Mouse (Mus musculus): ENCODE measurements around the gene Cops3. TPM values are rescaled to one million over a fixed set of nuclear protein-coding genes. Genes with fewer than 3 reads are reported as not detected.

The Cops3 gene
- polyA plus RNA-seq, 1 experiment = 65.7 TPM

DNA sequence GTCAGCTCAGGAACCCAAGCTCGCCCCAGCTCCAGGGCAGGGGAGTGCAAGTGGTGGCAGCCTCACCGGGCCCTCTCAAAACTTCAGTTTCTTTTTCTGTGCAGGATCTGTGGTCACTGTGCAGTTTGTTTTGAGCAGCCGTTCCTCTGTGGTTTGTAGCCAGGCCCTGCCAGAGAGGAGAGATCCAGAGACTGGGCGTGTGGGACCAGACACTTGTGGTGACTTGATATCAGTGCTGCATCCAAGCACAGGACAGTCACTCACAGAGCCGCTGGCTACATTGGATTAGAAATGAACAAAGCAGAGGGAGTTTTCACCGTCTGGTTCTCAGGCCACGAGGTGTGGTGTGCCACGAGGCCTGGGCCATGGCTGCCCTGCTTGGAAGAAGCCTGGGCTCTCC lies 32.5 kb upstream of the Cops3 start:
- no peaks in the 10 kb centered on the region for H3K27me3 ChIP-seq (ENCODE audit: control insufficient read depth, insufficient read depth, insufficient read length)
- no peak overlapping the region for H3K4me3 ChIP-seq
- TF ChIP-seq REST (IDR thresholded peaks at IDR 0.05; ENCODE audit: insufficient read depth, insufficient read length) = no peak
- TF ChIP-seq TCF3 (IDR thresholded peaks at IDR 0.05; ENCODE audit: insufficient read length, low read depth) = no peak
- no peak for TF ChIP-seq USF1 (IDR thresholded peaks at IDR 0.05; ENCODE audit: low read depth)
- TF ChIP-seq SRF (IDR thresholded peaks at IDR 0.05; ENCODE audit: control insufficient read depth, insufficient read length, low read depth) = no peak
- TF ChIP-seq MYOD1 (IDR thresholded peaks at IDR 0.05; ENCODE audit: control insufficient read depth in 1 of 3, insufficient read length in 2 of 3, low read depth in 2 of 3) = no peak
- TF ChIP-seq TCF12 (IDR thresholded peaks at IDR 0.05; ENCODE audit: insufficient read depth, poor library complexity, severe bottlenecking) = no peak
- TF ChIP-seq MAX (IDR thresholded peaks at IDR 0.05; ENCODE audit: low read depth) = no peak
- no peak for TF ChIP-seq CEBPB (IDR thresholded peaks at IDR 0.05; ENCODE audit: insufficient read depth, poor library complexity, severe bottlenecking)
- no peak for TF ChIP-seq POLR2AphosphoS2 (IDR thresholded peaks at IDR 0.05; ENCODE audit: insufficient read length, low read depth)
- no peak for TF ChIP-seq POLR2A (IDR thresholded peaks at IDR 0.05; ENCODE audit: insufficient read length, low read depth)
- no peak for TF ChIP-seq MYOG (IDR thresholded peaks at IDR 0.05; ENCODE audit: control insufficient read depth in 1 of 3, insufficient read depth in 1 of 3, insufficient read length in 2 of 3, low read depth in 2 of 3)
- TF ChIP-seq E2F4 (IDR thresholded peaks at IDR 0.05; ENCODE audit: insufficient read depth) = no peak
- H3K36me3 ChIP-seq (ENCODE audit: control insufficient read depth, insufficient read depth) = peaks cover 10% of the 10 kb centered on the region
- H3K79me2 ChIP-seq (ENCODE audit: control insufficient read depth, insufficient read depth) = no peaks in the 10 kb centered on the region
- H3K4me2 ChIP-seq (ENCODE audit: low read depth) = no peak overlapping the region
- no peak overlapping the region for H3ac ChIP-seq (ENCODE audit: control insufficient read depth, insufficient read length)

DNA sequence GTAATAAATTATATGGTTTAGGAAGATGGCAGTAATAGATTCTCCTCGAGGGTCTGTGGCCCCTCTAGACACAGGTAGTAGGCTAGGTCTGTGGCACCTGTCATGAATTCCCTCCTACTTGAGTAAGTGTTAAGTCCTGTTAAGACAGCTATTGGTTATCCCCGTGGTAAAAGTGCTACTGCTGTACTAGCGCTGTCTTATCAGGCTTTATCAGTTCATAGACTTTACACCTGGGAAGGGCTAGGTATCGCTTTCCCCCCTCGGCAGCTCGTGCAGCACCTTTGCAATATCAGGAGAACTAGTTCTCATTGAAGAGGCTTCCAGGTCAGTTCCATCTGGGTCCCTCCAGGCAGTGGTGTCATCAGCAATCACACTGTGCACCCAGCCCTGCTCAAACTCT lies 24.7 kb upstream of the Cops3 start:
- H3K4me2 ChIP-seq (ENCODE audit: low read depth) = no peak overlapping the region
- H3K36me3 ChIP-seq (ENCODE audit: control insufficient read depth, insufficient read depth) = peaks cover 5% of the 10 kb centered on the region
- no peak overlapping the region for H3K4me3 ChIP-seq
- H3K79me2 ChIP-seq (ENCODE audit: control insufficient read depth, insufficient read depth) = no peaks in the 10 kb centered on the region
- H3ac ChIP-seq (ENCODE audit: control insufficient read depth, insufficient read length) = no peak overlapping the region
- H3K27me3 ChIP-seq (ENCODE audit: control insufficient read depth, insufficient read depth, insufficient read length) = no peaks in the 10 kb centered on the region
- TF ChIP-seq USF1 (IDR thresholded peaks at IDR 0.05; ENCODE audit: low read depth) (no peak), MYOD1 (IDR thresholded peaks at IDR 0.05; ENCODE audit: control insufficient read depth in 1 of 3, insufficient read length in 2 of 3, low read depth in 2 of 3) (no peak), MYOG (IDR thresholded peaks at IDR 0.05; ENCODE audit: control insufficient read depth in 1 of 3, insufficient read depth in 1 of 3, insufficient read length in 2 of 3, low read depth in 2 of 3) (no peak), POLR2AphosphoS2 (IDR thresholded peaks at IDR 0.05; ENCODE audit: insufficient read length, low read depth) (no peak), REST (IDR thresholded peaks at IDR 0.05; ENCODE audit: insufficient read depth, insufficient read length) (no peak), CEBPB (IDR thresholded peaks at IDR 0.05; ENCODE audit: insufficient read depth, poor library complexity, severe bottlenecking) (no peak), E2F4 (IDR thresholded peaks at IDR 0.05; ENCODE audit: insufficient read depth) (no peak), POLR2A (IDR thresholded peaks at IDR 0.05; ENCODE audit: insufficient read length, low read depth) (no peak), MAX (IDR thresholded peaks at IDR 0.05; ENCODE audit: low read depth) (no peak), TCF3 (IDR thresholded peaks at IDR 0.05; ENCODE audit: insufficient read length, low read depth) (no peak), SRF (IDR thresholded peaks at IDR 0.05; ENCODE audit: control insufficient read depth, insufficient read length, low read depth) (no peak), TCF12 (IDR thresholded peaks at IDR 0.05; ENCODE audit: insufficient read depth, poor library complexity, severe bottlenecking) (no peak)

DNA sequence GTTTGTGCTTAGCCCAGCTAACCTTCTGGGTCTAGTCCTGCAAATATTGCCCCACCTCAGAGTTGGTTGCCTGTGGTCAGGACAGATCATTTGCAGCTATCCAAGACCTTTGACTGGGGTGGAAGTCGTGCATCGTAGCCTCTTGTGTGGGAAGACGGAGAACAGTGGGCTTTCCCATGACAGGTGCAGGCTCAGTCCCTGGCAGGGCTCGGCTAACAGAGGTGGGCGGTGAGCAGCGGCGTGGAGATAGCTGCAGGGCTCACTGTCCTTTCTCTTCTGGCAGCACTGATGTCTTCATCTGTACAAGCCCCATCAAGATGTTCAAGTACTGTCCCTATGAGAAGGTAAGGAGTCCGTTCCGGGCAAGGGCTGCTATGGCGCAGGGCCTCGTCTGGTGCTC lies 20.8 kb upstream of the Cops3 start:
- Histone ChIP-seq H3ac (ENCODE audit: control insufficient read depth, insufficient read length) (no peak overlapping the region), H3K79me2 (ENCODE audit: control insufficient read depth, insufficient read depth) (no peaks in the 10 kb centered on the region), H3K36me3 (ENCODE audit: control insufficient read depth, insufficient read depth) (peaks cover 3% of the 10 kb centered on the region), H3K27me3 (ENCODE audit: control insufficient read depth, insufficient read depth, insufficient read length) (no peaks in the 10 kb centered on the region), H3K4me2 (ENCODE audit: low read depth) (no peak overlapping the region), H3K4me3 (no peak overlapping the region)
- TF ChIP-seq MYOD1 (IDR thresholded peaks at IDR 0.05; ENCODE audit: control insufficient read depth in 1 of 3, insufficient read length in 2 of 3, low read depth in 2 of 3) (peak in 2 of 3 experiments; percentile 58 to 94), CEBPB (IDR thresholded peaks at IDR 0.05; ENCODE audit: insufficient read depth, poor library complexity, severe bottlenecking) (no peak), MYOG (IDR thresholded peaks at IDR 0.05; ENCODE audit: control insufficient read depth in 1 of 3, insufficient read depth in 1 of 3, insufficient read length in 2 of 3, low read depth in 2 of 3) (peak in 1 of 3 experiments; percentile 58)

DNA sequence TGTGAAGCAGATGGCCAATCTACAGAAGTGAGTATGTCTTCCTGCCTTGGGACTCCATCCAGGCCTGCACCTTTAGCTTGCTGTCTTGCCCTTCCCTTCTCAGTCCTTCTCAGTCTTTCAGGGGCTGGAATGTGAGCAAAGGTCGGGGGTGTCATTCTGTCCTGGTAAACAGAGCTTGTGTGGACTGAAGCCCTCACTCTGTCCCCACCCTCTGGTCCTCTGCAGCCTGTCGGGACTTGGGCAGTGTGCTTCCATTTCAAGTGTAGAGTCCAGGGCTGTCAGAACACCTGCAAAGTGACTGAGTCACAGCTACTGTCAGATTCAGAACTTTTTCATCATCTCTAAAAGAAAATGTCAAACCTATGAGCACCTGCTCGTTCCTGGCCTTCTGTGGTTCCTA lies 13.2 kb upstream of the Cops3 start:
- no peak overlapping the region for H3ac ChIP-seq (ENCODE audit: control insufficient read depth, insufficient read length)
- H3K27me3 ChIP-seq (ENCODE audit: control insufficient read depth, insufficient read depth, insufficient read length) = no peaks in the 10 kb centered on the region
- no peak overlapping the region for H3K4me2 ChIP-seq (ENCODE audit: low read depth)
- no peaks in the 10 kb centered on the region for H3K36me3 ChIP-seq (ENCODE audit: control insufficient read depth, insufficient read depth)
- H3K4me3 ChIP-seq = no peak overlapping the region
- H3K79me2 ChIP-seq (ENCODE audit: control insufficient read depth, insufficient read depth) = no peaks in the 10 kb centered on the region
- no peak for TF ChIP-seq POLR2A (IDR thresholded peaks at IDR 0.05; ENCODE audit: insufficient read length, low read depth)
- no peak for TF ChIP-seq MAX (IDR thresholded peaks at IDR 0.05; ENCODE audit: low read depth)
- TF ChIP-seq MYOD1 (IDR thresholded peaks at IDR 0.05; ENCODE audit: control insufficient read depth in 1 of 3, insufficient read length in 2 of 3, low read depth in 2 of 3) = no peak
- no peak for TF ChIP-seq CEBPB (IDR thresholded peaks at IDR 0.05; ENCODE audit: insufficient read depth, poor library complexity, severe bottlenecking)
- no peak for TF ChIP-seq TCF12 (IDR thresholded peaks at IDR 0.05; ENCODE audit: insufficient read depth, poor library complexity, severe bottlenecking)
- TF ChIP-seq E2F4 (IDR thresholded peaks at IDR 0.05; ENCODE audit: insufficient read depth) = no peak
- no peak for TF ChIP-seq MYOG (IDR thresholded peaks at IDR 0.05; ENCODE audit: control insufficient read depth in 1 of 3, insufficient read depth in 1 of 3, insufficient read length in 2 of 3, low read depth in 2 of 3)
- TF ChIP-seq SRF (IDR thresholded peaks at IDR 0.05; ENCODE audit: control insufficient read depth, insufficient read length, low read depth) = no peak
- TF ChIP-seq REST (IDR thresholded peaks at IDR 0.05; ENCODE audit: insufficient read depth, insufficient read length) = no peak
- no peak for TF ChIP-seq POLR2AphosphoS2 (IDR thresholded peaks at IDR 0.05; ENCODE audit: insufficient read length, low read depth)
- no peak for TF ChIP-seq USF1 (IDR thresholded peaks at IDR 0.05; ENCODE audit: low read depth)

Measured in myocyte (in vitro differentiated cells).